ENCODE assay signal across 8 mouse cellular contexts in the genomic region with DNA sequence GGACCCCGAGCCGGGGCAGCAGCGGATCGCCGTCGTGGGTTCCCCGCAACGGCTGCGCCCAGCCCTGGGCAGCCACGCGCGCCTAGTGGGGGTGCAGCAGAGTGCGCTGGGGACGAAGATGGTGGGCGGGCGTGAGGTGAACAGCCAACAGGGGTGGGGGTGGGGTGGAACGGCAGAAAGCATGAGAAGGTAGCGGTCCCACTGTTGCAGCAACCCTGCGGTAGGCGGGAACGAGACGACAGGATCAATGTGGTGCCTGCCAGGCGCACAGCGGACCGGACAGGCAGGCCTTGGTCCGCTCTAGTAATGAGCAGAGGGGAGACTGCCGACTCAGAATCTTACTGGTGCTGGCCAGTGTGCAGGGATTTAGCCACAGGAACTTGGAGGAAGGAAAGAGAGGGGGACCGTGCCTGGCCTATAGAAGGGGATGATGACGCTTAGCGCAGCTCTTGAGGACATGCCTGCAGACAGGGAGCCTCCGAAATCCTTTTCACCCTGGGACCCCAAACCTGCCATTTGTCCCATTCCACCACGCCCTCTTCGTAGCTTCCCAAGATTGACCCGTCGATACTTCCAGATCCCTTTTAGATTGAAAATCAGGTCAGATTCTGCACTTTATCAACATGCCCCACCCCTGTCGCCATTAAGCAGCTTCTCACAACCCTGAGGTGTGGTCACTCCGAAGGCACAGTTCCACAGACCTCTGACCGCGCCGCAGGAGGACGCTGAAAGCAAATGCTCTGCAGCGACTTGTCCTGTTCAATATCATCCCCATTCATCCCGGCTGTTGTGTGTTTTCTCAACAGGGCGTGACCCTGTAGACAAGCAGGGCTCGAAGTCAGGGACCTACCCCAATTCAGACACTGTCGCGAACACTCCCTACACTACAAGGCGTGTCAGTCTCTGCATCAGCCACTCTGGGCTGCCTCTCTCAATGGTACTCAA.
DNase-seq lines count a peak whose midpoint lies in the region; ATAC-seq and TF ChIP-seq lines count a peak whose summit lies in the region.

No protein-coding gene starts in this region.

- H3K27me3 ChIP-seq in hindbrain, embryonic 13.5 days: peaks cover 86% of the 10 kb centered on the region
- peaks cover 64% of the 10 kb centered on the region for H3K27me3 ChIP-seq in neural tube, embryonic 11.5 days (ENCODE audit: control insufficient read depth, insufficient read depth, low read length)

- peaks cover 1% of the 10 kb centered on the region; the same call in 1 of the 2 replicates for H3K4me1 ChIP-seq in cortical plate, adult 2 months (ENCODE audit: control insufficient read depth, insufficient read depth, low read length)
- H3K4me1 ChIP-seq in hindbrain, embryonic 13.5 days (replicated peaks): peaks cover 49% of the 10 kb centered on the region
- H3K4me1 ChIP-seq in neural tube, embryonic 11.5 days (ENCODE audit: control insufficient read depth, insufficient read depth, low read length): no peaks in the 10 kb centered on the region; the same call in 1 of the 2 replicates

- H3K27ac ChIP-seq in layer of hippocampus, adult 2 months: peak overlapping the region; percentile 85
- H3K27ac ChIP-seq in cortical plate, adult 2 months (ENCODE audit: insufficient read depth, low read length): peak overlapping the region; percentile 60
- H3K27ac ChIP-seq in hindbrain, embryonic 13.5 days: peak overlapping the region; percentile 62
- H3K27ac ChIP-seq in neural tube, embryonic 11.5 days (ENCODE audit: low read depth, low read length): no peak overlapping the region

- peak; percentile 8; the same call in 1 of the 2 replicates for ATAC-seq in hindbrain, embryonic 13.5 days (ENCODE audit: low FRiP score)
- no peak for ATAC-seq in neural tube, embryonic 11.5 days (ENCODE audit: insufficient read depth, low FRiP score, low TSS enrichment)

- TF ChIP-seq CTCF in layer of hippocampus, adult 2 months (conservative IDR thresholded peaks at IDR 0.05): no peak
- TF ChIP-seq CTCF in cortical plate, adult 2 months (IDR thresholded peaks at IDR 0.05; ENCODE audit: extremely low read depth, insufficient read depth, low read length): no peak

- H3K4me3 ChIP-seq in layer of hippocampus, adult 2 months: peak overlapping the region; percentile 61
- peak overlapping the region; percentile 47 for H3K4me3 ChIP-seq in cortical plate, adult 2 months (ENCODE audit: insufficient read depth, low read length)
- peak overlapping the region; percentile 47 for H3K4me3 ChIP-seq in hindbrain, embryonic 13.5 days
- H3K4me3 ChIP-seq in neural tube, embryonic 11.5 days (ENCODE audit: low read depth, low read length): peak overlapping the region; percentile 38

- WGBS in hindbrain, embryonic 13.5 days: 2% methylated on average over 48 of the region's 48 CpGs
- WGBS in neural tube, embryonic 11.5 days: 1% methylated on average over 48 of the region's 48 CpGs

- H3K9me3 ChIP-seq in hindbrain, embryonic 13.5 days: no peaks in the 10 kb centered on the region
- no peaks in the 10 kb centered on the region for H3K9me3 ChIP-seq in neural tube, embryonic 11.5 days (ENCODE audit: control insufficient read depth, low read length)

- TF ChIP-seq POLR2A in cortical plate, adult 2 months (IDR thresholded peaks at IDR 0.05; ENCODE audit: extremely low read depth, insufficient read depth, low read length): no peak

- H3K4me2 ChIP-seq in hindbrain, embryonic 13.5 days: peak overlapping the region; percentile 79
- peak overlapping the region; percentile 81 for H3K4me2 ChIP-seq in neural tube, embryonic 11.5 days (ENCODE audit: low read depth)

- peak overlapping the region; percentile 71 for H3K9ac ChIP-seq in hindbrain, embryonic 13.5 days
- peak overlapping the region; percentile 18; the same call in 1 of the 2 replicates for H3K9ac ChIP-seq in neural tube, embryonic 11.5 days (ENCODE audit: low read length)

- no peak for DNase-seq in layer of hippocampus, adult 2 months (ENCODE audit: low spot score in 2 of 2)
- DNase-seq in layer of hippocampus, adult 9-10 months (ENCODE audit: low spot score): no peak
- peak; percentile 50 for DNase-seq in neural tube, embryonic 11.5 days (ENCODE audit: low spot score)
- no peak for DNase-seq in gastrocnemius, postnatal 25 days
- no peak for DNase-seq in lung, postnatal 10 days
- DNase-seq in spleen, postnatal 10 days (ENCODE audit: low spot score in 2 of 2): no peak

- no peaks in the 10 kb centered on the region for H3K36me3 ChIP-seq in hindbrain, embryonic 13.5 days
- no peaks in the 10 kb centered on the region for H3K36me3 ChIP-seq in neural tube, embryonic 11.5 days (ENCODE audit: control insufficient read depth, insufficient read depth, low read length)
